In genomic region chr6:86793957-86794356, GRCm38 (mm10) we compare ENCODE assay signal across 8 mouse cellular contexts. TPM values are rescaled to one million over a fixed set of nuclear protein-coding genes. Genes with fewer than 3 reads are reported as not detected.
DNase-seq lines count a peak whose midpoint lies in the region; ATAC-seq and TF ChIP-seq lines count a peak whose summit lies in the region.

No protein-coding gene starts in this region.

- H3K9me3 ChIP-seq in embryonic facial prominence, embryonic 13.5 days = no peaks in the 10 kb centered on the region
- H3K9me3 ChIP-seq in intestine, postnatal 0 days (ENCODE audit: control insufficient read depth) = no peaks in the 10 kb centered on the region

- WGBS in embryonic facial prominence, embryonic 13.5 days = 56% methylated on average over 5 of the region's 5 CpGs
- 45% methylated on average over 5 of the region's 5 CpGs for WGBS in intestine, postnatal 0 days

- H3K27ac ChIP-seq in layer of hippocampus, adult 2 months = no peak overlapping the region
- no peak overlapping the region for H3K27ac ChIP-seq in embryonic facial prominence, embryonic 13.5 days
- 0 out of 2 replicates have a peak overlapping the region, but pooled peaks have one; percentile 70 for H3K27ac ChIP-seq in intestine, postnatal 0 days (ENCODE audit: low read depth, low read length)

- intact Hi-C loops in left cerebral cortex, postnatal 14 days (cut with DNase I) = no loop called here

- no peak for TF ChIP-seq CTCF in layer of hippocampus, adult 2 months (conservative IDR thresholded peaks at IDR 0.05)
- no peak for TF ChIP-seq CTCF in intestine, postnatal 0 days (IDR thresholded peaks at IDR 0.05; ENCODE audit: low read depth)

- no peak for ATAC-seq in embryonic facial prominence, embryonic 13.5 days (ENCODE audit: insufficient number of reproducible peaks, insufficient read depth, low FRiP score, low TSS enrichment, low read depth)
- no peak for ATAC-seq in intestine, postnatal 0 days

- H3K36me3 ChIP-seq in embryonic facial prominence, embryonic 13.5 days = no peaks in the 10 kb centered on the region
- H3K36me3 ChIP-seq in intestine, postnatal 0 days (ENCODE audit: control insufficient read depth, insufficient read depth) = no peaks in the 10 kb centered on the region

- H3K9ac ChIP-seq in embryonic facial prominence, embryonic 13.5 days = no peak overlapping the region
- peak overlapping the region; percentile 76; the same call in 1 of the 2 replicates for H3K9ac ChIP-seq in intestine, postnatal 0 days (ENCODE audit: low read depth, low read length)

- H3K4me2 ChIP-seq in embryonic facial prominence, embryonic 13.5 days = peak overlapping the region; percentile 93
- H3K4me2 ChIP-seq in intestine, postnatal 0 days (replicated peaks; ENCODE audit: low read depth) = peak overlapping the region; percentile 93

- peak overlapping the region; percentile 57; the same call in 1 of the 2 replicates for H3K4me3 ChIP-seq in layer of hippocampus, adult 2 months
- peak overlapping the region; percentile 65 for H3K4me3 ChIP-seq in embryonic facial prominence, embryonic 13.5 days
- peak overlapping the region; percentile 73 for H3K4me3 ChIP-seq in intestine, postnatal 0 days (ENCODE audit: low read depth, low read length)

- DNase-seq in layer of hippocampus, adult 2 months (ENCODE audit: low spot score in 2 of 2) = no peak
- no peak for DNase-seq in layer of hippocampus, adult 9-10 months (ENCODE audit: low spot score)
- DNase-seq in neural tube, embryonic 10.5 days (ENCODE audit: extremely low spot score, low spot score) = peak; percentile 16
- DNase-seq in embryo, embryonic 9.5 days (ENCODE audit: extremely low spot score) = no peak
- no peak for DNase-seq in ovary, postnatal 36 days (ENCODE audit: low spot score)
- no peak for DNase-seq in left cerebral cortex, postnatal 14 days (ENCODE audit: low spot score in 2 of 2)

- H3K27me3 ChIP-seq in embryonic facial prominence, embryonic 13.5 days = peaks cover 17% of the 10 kb centered on the region
- H3K27me3 ChIP-seq in intestine, postnatal 0 days (replicated peaks; ENCODE audit: control insufficient read depth, insufficient read depth, low read length) = no peaks in the 10 kb centered on the region

- peaks cover 7% of the 10 kb centered on the region for H3K4me1 ChIP-seq in embryonic facial prominence, embryonic 13.5 days
- H3K4me1 ChIP-seq in intestine, postnatal 0 days (replicated peaks; ENCODE audit: control insufficient read depth, insufficient read depth, low read length) = peaks cover 14% of the 10 kb centered on the region; the same call in 1 of the 2 replicates

RNA-seq across cellular contexts. Expression of gene Anxa4, which starts 0.6 kb away (rescaled TPM):
- total RNA-seq in layer of hippocampus, adult 2 months (2021) = 1 to 10 TPM; 4.6 to 4.8 TPM
- polyA plus RNA-seq in embryonic facial prominence, embryonic 13.5 days (2015; fragmentation: Nextera tagmentation; extraction: Ambion mirVana) = 32.5 and 34.7 TPM in 2 replicates
- polyA plus RNA-seq in intestine, postnatal 0 days (2015; fragmentation: Nextera tagmentation; extraction: Ambion mirVana) = 541 and 578 TPM in 2 replicates
- 1 to 10 TPM; 4.2 to 4.9 TPM for total RNA-seq in left cerebral cortex, postnatal 14 days (2021)

RNA-seq across cellular contexts. Expression of gene Aak1, which starts 55.4 kb away (rescaled TPM):
- 100 to 1,000 TPM; 445 to 462 TPM for total RNA-seq in layer of hippocampus, adult 2 months (2021)
- 16.9 and 19.0 TPM in 2 replicates for polyA plus RNA-seq in embryonic facial prominence, embryonic 13.5 days (2015; fragmentation: Nextera tagmentation; extraction: Ambion mirVana)
- 5.7 and 7.2 TPM in 2 replicates for polyA plus RNA-seq in intestine, postnatal 0 days (2015; fragmentation: Nextera tagmentation; extraction: Ambion mirVana)
- total RNA-seq in left cerebral cortex, postnatal 14 days (2021) = 100 to 1,000 TPM; 351 to 380 TPM
